Mouse (Mus musculus) gastrocnemius, adult 18-20 months (tissue): ENCODE measurements at regions not wholly inside any gene's neighbourhood (a gene's known extent, or its start where the extent isn't known, plus 50 kb on each side); places are given as distances from the start of the nearest gene placed in this dataset.

ENCODE experiments used
- DNase-seq: peaks from one replicate; pipeline ENCODE4 v3.0.0; 2021; ENCODE audit warnings: low spot score

GRCm38 (mm10) chrX:42332906-42333305 lies 156.6 kb upstream of the Tex13c2 start:
- no peak for DNase-seq

GRCm38 (mm10) chrX:42333631-42334030 lies 155.9 kb upstream of the Tex13c2 start:
- no peak for DNase-seq

- DNase-seq = no peak
These were observed 154.7 kb upstream of the Tex13c2 start for GRCm38 (mm10) chrX:42334794-42335193.

- DNase-seq = no peak
These were observed 152.7 kb upstream of the Tex13c2 start for GRCm38 (mm10) chrX:42336772-42337171.

- no peak for DNase-seq
These were observed 147.1 kb upstream of the Tex13c2 start for GRCm38 (mm10) chrX:42342362-42342761.

- no peak for DNase-seq
These were observed 146.3 kb upstream of the Tex13c2 start for GRCm38 (mm10) chrX:42342951-42343879.

- no peak for DNase-seq
These were observed 136.8 kb upstream of the Tex13c2 start for GRCm38 (mm10) chrX:42352610-42353254.

GRCm38 (mm10) chrX:42359381-42360172 lies 129.9 kb upstream of the Tex13c2 start:
- DNase-seq = no peak

- peak; percentile 13 for DNase-seq
These were observed 129.1 kb upstream of the Tex13c2 start for GRCm38 (mm10) chrX:42360173-42360931.

GRCm38 (mm10) chrX:42360973-42361372 lies 128.5 kb upstream of the Tex13c2 start:
- no peak for DNase-seq

- DNase-seq = no peak
These were observed 128.0 kb upstream of the Tex13c2 start for GRCm38 (mm10) chrX:42361400-42362028.

GRCm38 (mm10) chrX:42364137-42364536 lies 125.4 kb upstream of the Tex13c2 start:
- DNase-seq = no peak

- DNase-seq = peak; percentile 70
These were observed 115.6 kb upstream of the Tex13c2 start for GRCm38 (mm10) chrX:42373794-42374398.

- no peak for DNase-seq
These were observed 95.5 kb upstream of the Tex13c2 start for GRCm38 (mm10) chrX:42393836-42394556.

- peak; percentile 4 for DNase-seq
These were observed 93.0 kb upstream of the Tex13c2 start for GRCm38 (mm10) chrX:42396441-42396840.

GRCm38 (mm10) chrX:42398836-42399235 lies 90.7 kb upstream of the Tex13c2 start:
- no peak for DNase-seq

- DNase-seq = no peak
These were observed 90.1 kb upstream of the Tex13c2 start for GRCm38 (mm10) chrX:42399343-42399742.

- no peak for DNase-seq
These were observed 88.4 kb upstream of the Tex13c2 start for GRCm38 (mm10) chrX:42401091-42401490.

- no peak for DNase-seq
These were observed 87.7 kb upstream of the Tex13c2 start for GRCm38 (mm10) chrX:42401564-42402334.
